Mouse (Mus musculus) erythroblast, embryonic 14.5 days (primary cell): ENCODE data around the gene Trmt1. TPM values are rescaled to one million over a fixed set of nuclear protein-coding genes. Genes with fewer than 3 reads are reported as not detected.

Experiments
- H3K27me3 ChIP-seq: 2 replicates; pipeline ENCODE4 v1.6.1; 2012; ENCODE audit warnings: inconsistent platforms; ENCODE audit not compliant: control insufficient read depth
- H3K36me3 ChIP-seq: 2 replicates; pipeline ENCODE4 v1.6.1; 2012; ENCODE audit warnings: mild to moderate bottlenecking, inconsistent platforms; ENCODE audit not compliant: control insufficient read depth
- H3K4me1 ChIP-seq: 2 replicates; pipeline ENCODE4 v1.6.1; 2012; ENCODE audit warnings: inconsistent platforms; ENCODE audit not compliant: control insufficient read depth
- H3K4me3 ChIP-seq: replicated peaks from 2 replicates; pipeline ENCODE3; 2012; ENCODE audit warnings: moderate library complexity, mild to moderate bottlenecking, inconsistent platforms
- H3K9me3 ChIP-seq: 2 replicates; pipeline ENCODE4 v1.6.1; 2012; ENCODE audit warnings: low read length, inconsistent platforms, mixed read lengths; ENCODE audit not compliant: control insufficient read depth
- GATA1 ChIP-seq: IDR thresholded peaks from 2 replicates; pipeline ENCODE4 v1.6.1; 2012; ENCODE audit warnings: low read length, inconsistent platforms, mixed read lengths
- TAL1 ChIP-seq: IDR thresholded peaks from 3 replicates; pipeline ENCODE4 v1.6.1; 2012; ENCODE audit warnings: low read length, inconsistent platforms, mixed read lengths
- polyA plus RNA-seq: library from polyadenylated mRNA; stranded (reverse); fragments of >175 nt; gene quantifications from 2 replicates; pipeline ENCODE4 v1.2.3, GENCODE M21; 2012

The Trmt1 gene
- polyA plus RNA-seq, result 8.9 and 9.0 TPM in 2 replicates

- Histone ChIP-seq H3K9me3 (no peaks in the 10 kb centered on the region), H3K27me3 (no peaks in the 10 kb centered on the region), H3K4me1 (peaks cover 68% of the 10 kb centered on the region), H3K4me3 (peak within 1 kb of the TSS; percentile 92), H3K36me3 (peaks cover 47% of the 10 kb centered on the region)
- TF ChIP-seq TAL1 (no peak), GATA1 (no peak)
These were observed at the start of gene Trmt1 for GRCm38 (mm10) chr8:84686191-84687002. Gene Trmt1, plus strand, starts transcription at chr8:84686307.

GRCm38 (mm10) chr8:84637946-84638554 lies 48.1 kb upstream of the Trmt1 start:
- Histone ChIP-seq H3K9me3 (no peaks in the 10 kb centered on the region), H3K4me3 (peak overlapping the region; percentile 82), H3K36me3 (no peaks in the 10 kb centered on the region), H3K27me3 (peaks cover 28% of the 10 kb centered on the region), H3K4me1 (peaks cover 29% of the 10 kb centered on the region)
- TF ChIP-seq GATA1, result no peak

GRCm38 (mm10) chr8:84638555-84639161 lies 47.4 kb upstream of the Trmt1 start:
- Histone ChIP-seq H3K36me3 (no peaks in the 10 kb centered on the region), H3K4me3 (peak overlapping the region; percentile 82), H3K27me3 (peaks cover 28% of the 10 kb centered on the region), H3K9me3 (no peaks in the 10 kb centered on the region), H3K4me1 (peaks cover 29% of the 10 kb centered on the region)
- no peak for TF ChIP-seq GATA1
- TF ChIP-seq TAL1, result no peak

- peaks cover 28% of the 10 kb centered on the region for H3K27me3 ChIP-seq
- peaks cover 29% of the 10 kb centered on the region for H3K4me1 ChIP-seq
- TF ChIP-seq GATA1, result no peak
- no peak for TF ChIP-seq TAL1
- peak overlapping the region; percentile 82 for H3K4me3 ChIP-seq
- no peaks in the 10 kb centered on the region for H3K36me3 ChIP-seq
- H3K9me3 ChIP-seq, result no peaks in the 10 kb centered on the region
These were observed 46.7 kb upstream of the Trmt1 start for GRCm38 (mm10) chr8:84639162-84640009.

- H3K27me3 ChIP-seq, result peaks cover 28% of the 10 kb centered on the region
- H3K9me3 ChIP-seq, result no peaks in the 10 kb centered on the region
- no peaks in the 10 kb centered on the region for H3K36me3 ChIP-seq
- H3K4me1 ChIP-seq, result peaks cover 29% of the 10 kb centered on the region
- TF ChIP-seq GATA1, result no peak
- H3K4me3 ChIP-seq, result peak overlapping the region; percentile 82
These were observed 46.0 kb upstream of the Trmt1 start for GRCm38 (mm10) chr8:84640010-84640588.

- Histone ChIP-seq H3K4me3 (no peak overlapping the region), H3K9me3 (no peaks in the 10 kb centered on the region)
- TF ChIP-seq GATA1 (no peak), TAL1 (no peak)
These were observed 45.4 kb upstream of the Trmt1 start for GRCm38 (mm10) chr8:84640617-84641294.

GRCm38 (mm10) chr8:84641578-84642361 lies 44.3 kb upstream of the Trmt1 start:
- TF ChIP-seq TAL1 (no peak), GATA1 (no peak)
- H3K36me3 ChIP-seq, result no peaks in the 10 kb centered on the region
- peaks cover 29% of the 10 kb centered on the region for H3K4me1 ChIP-seq
- H3K4me3 ChIP-seq, result no peak overlapping the region
- peaks cover 19% of the 10 kb centered on the region for H3K27me3 ChIP-seq
- no peaks in the 10 kb centered on the region for H3K9me3 ChIP-seq

More at GRCm38 (mm10) chr8:84640617-84641294, 45.4 kb upstream of the Trmt1 start:
- H3K36me3 ChIP-seq, result no peaks in the 10 kb centered on the region
- H3K27me3 ChIP-seq, result peaks cover 28% of the 10 kb centered on the region
- peaks cover 29% of the 10 kb centered on the region for H3K4me1 ChIP-seq

GRCm38 (mm10) chr8:84643019-84643418 lies 43.1 kb upstream of the Trmt1 start:
- Histone ChIP-seq H3K9me3 (no peaks in the 10 kb centered on the region), H3K36me3 (no peaks in the 10 kb centered on the region), H3K4me1 (peaks cover 38% of the 10 kb centered on the region), H3K27me3 (peaks cover 7% of the 10 kb centered on the region), H3K4me3 (no peak overlapping the region)
- TF ChIP-seq TAL1, result no peak
